Mouse (Mus musculus): ENCODE data around the gene Gm17268.

Gm17268 gene

DNA sequence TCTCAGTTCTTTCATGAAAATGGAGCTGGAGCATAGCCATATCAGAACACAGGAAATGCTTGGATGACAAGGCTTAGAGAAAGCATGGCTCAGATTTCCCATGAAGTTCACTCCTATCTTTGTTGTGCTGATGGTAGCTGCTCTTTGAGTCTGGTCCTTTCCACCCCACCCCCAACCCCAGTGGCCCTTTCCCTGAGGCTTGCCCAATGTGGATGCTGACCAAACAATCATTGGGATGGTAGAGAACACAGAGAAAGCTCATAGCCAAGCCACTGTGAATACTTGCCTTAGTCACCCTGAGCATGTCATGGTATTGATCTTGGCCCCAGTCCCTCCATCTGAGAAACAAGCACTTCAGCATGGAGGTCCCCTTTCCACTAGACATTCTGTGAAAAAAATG is 6.2 kb downstream of the Gm17268 start:
- ATAC-seq (ENCODE audit: low TSS enrichment), result no peak

DNA sequence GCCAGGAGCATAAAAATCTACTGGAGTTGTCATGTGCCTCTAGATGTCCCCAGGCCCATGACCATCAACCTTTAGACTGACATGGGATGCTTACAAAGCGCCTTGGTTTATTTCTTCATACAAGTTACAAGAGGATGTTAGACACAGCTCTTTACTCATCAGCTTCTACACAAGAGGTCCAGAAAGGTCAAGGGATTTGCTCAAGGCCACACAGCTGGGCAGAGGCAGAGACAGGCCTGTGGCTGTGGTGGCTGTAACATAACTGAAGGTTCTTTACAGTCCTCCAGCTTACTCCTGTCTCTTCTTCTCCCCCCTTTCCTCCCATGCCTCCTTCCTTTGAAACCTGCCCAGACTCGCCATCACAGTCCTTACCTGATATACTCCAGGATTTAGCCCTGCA is 8.2 kb downstream of the Gm17268 start:
- no peak for ATAC-seq (ENCODE audit: low TSS enrichment)

DNA sequence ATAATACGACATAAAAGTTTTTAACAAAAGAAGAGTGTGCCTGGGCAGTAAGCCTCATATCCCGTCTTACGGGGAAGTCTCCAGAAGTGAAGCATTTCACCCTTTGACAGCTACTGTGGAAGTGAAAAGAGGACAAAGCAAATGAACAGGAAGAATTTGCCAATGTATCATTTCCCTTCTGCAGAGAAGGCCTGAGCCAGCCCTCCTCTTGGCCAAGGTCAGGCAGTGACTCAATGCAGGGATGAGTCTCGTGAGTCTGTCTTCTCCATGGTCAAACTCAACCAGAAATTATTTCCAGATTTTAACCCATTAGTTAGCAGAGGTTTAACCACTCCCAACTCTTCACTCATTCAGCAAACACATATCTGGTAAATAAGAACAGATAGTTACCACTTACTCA is 14.6 kb downstream of the Gm17268 start:
- ATAC-seq (ENCODE audit: low TSS enrichment), result no peak

DNA sequence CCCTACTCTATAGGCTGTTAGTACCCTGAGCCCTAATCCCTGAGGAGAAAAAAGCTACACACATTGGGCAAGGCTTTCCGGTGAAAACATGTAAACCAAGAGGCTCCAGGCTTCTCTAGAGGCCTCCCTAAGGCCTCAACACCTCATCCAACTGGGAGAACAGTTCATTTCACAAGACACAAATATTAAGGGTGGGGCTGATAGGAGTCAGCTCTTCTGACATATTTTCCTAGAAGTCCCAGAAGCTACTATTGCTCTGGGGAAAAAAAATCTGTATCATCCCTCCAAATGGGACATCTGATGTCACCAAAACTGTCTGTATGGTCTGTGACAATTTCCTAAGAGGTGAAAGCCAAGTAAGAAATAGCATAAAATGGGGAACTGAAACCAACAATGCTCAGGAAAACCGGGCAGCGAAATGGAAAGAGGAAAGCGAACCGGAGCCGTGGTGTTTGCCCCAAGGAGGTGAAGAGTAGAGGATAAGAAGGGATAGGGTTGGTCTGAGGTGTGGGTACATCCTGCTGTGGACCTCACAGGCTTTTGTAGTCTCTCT is 15.8 kb downstream of the Gm17268 start:
- ATAC-seq (ENCODE audit: low TSS enrichment), result no peak

DNA sequence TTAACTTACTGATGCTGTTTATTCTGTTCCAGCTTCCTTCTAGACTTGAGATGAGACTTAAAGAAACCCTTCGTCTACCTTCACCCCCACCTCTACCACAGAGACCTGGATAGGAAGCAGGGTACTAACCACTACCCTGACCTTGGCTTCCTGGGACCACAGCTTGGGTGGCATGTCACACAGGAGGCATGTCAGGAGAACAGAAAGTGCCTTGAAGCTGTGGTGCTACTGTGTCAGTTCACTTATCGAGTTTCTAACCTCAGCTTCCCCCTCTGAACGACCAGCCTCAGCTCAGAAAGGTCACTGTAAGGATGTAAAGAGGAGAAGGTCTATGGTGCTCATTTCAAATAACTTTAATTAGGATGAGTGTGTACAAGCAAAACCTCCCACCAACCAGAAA is 17.0 kb downstream of the Gm17268 start:
- ATAC-seq (ENCODE audit: low TSS enrichment), result no peak

DNA sequence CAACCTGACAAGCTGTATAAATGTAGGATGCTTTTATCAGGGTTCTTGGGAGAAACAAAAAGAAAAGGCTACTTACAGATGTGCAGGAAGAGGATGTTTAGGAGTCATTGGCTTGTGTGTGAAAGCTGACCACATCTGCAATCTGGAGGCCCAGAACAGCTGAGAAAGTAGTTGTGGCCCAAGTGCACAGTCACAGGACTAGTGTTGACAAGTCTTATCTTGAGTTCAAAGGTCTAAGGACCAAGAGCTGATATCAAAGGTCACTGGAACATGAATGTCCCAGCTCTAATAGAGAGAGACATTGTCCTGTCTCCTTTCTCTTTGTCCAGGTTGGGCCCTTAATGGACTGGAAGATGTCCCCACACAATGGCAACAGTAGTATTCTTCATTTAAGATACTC is 18.6 kb downstream of the Gm17268 start:
- no peak for ATAC-seq (ENCODE audit: low TSS enrichment)

DNA sequence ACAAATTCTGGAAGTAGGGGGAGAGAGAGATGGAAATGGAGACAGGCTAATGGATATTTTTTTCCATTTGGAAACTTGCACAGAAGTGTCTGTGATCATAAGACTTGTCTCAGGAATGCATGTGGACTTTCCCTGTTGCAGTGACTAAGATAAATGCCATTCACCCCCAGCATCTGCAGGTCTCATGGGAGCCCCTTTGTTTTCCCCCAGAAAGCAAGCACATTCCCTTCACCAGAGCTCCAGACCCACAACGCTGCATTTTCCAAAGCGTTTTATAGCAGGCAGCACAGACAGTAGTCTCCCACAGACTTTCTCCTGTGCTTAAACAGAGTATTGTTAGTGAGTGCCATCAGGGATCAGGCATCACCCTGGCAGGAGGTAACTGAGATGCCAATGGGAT is 19.0 kb downstream of the Gm17268 start:
- no peak for ATAC-seq (ENCODE audit: low TSS enrichment)

DNA sequence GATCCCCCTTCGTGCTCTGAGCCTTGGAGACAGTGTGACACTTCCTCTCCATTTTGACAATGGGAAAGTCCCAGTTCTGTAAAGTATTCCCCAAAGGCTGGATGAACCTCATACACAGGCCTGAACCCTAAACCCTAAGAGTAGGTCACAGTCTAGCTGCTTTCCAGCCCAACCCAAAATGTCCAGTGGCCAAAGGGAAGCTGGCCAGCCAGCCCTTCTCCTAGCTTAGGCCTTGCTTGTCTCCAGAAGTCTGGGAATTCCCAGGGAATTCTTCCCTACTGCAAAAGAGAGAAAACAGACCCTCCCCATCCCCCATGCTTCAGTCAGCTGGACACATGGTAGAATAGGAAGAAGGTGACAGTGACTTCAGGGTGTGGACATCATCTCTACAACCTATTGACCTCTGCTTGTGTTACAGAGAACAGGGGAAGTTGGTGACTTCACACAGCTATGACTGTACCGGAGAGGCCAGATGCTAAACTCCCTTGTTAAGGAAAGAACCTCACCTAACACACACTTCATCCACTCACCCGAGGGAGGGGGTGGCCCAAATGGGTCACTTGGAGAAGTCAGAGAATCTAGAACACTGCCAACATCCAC is 22.1 kb downstream of the Gm17268 start:
- ATAC-seq (ENCODE audit: low TSS enrichment), result no peak

DNA sequence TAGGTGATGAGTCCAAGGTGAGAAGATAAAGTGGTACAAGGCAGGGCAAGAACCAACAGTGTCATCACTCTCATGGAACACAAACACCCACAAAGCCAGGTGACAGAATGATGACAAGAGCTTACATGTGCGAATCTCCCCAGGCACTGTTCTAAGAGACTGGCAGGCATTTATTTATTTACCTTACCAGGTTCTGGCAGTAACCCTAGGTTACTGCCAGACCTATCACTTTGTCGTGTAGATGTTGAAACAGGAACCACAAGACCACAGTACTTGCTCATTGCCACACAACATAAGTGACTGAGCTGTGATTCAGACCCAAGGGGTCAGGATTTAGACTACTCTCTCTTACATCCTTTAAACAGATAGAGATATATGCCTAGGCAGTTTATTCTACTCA is 23.3 kb downstream of the Gm17268 start:
- ATAC-seq (ENCODE audit: low TSS enrichment), result no peak

DNA sequence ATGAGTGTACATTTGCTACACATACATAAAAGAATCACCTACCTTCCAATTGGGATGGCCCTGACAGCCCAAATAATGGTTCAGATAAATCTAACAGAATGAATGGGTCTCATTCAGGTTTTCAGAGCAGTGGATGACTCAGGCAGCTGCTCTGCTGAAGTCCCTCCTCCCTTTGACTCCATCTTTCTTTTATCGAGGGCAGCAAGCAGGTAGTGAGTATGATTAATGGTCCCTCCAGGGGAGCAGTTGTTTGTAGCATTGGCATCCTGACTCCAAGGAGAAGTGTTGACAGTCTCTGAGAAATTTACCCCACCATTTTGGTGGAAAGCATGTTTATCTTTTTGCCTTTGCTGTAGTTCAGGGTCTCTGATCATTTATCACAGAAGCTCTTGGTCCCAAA is 24.6 kb downstream of the Gm17268 start:
- no peak for ATAC-seq (ENCODE audit: low TSS enrichment)

DNA sequence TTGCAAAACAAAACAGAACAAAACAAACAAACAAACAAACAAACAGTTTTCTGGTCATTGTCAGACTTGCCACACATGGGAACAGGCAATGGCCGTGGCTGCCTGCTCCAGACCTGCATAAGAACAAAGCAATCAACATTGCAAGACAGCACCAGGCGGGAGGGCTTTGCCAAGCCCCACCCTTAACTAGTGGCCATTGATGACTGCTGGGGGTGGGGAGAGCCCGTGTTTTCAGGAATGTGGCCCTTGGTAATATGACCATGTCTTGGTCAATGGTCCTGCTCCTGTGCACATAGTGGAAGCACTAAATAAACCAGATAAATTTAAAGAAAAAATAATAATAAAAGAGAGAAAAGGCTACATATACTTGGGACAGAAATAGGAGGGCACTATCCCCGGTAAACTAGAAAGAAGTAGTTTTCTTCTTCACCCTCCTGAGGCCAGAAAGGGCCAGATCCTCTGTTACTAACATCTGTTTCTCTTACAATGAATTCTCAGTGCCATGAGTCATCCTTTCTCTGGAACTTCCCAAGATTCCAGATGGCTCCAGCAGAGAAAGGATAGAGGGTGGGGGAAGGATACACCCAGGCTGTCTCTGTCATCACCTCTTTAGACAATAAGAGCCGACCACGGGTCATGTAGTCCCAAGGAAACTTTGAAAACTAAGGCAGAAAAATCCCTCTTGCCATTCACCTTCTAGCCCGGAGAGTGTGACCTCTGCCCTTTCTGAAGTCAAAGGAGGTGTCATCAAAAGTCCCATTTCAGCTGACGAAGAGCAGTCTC is 26.8 kb downstream of the Gm17268 start:
- peak; percentile 65; the same call in 1 of the 2 replicates for ATAC-seq (ENCODE audit: low TSS enrichment)

DNA sequence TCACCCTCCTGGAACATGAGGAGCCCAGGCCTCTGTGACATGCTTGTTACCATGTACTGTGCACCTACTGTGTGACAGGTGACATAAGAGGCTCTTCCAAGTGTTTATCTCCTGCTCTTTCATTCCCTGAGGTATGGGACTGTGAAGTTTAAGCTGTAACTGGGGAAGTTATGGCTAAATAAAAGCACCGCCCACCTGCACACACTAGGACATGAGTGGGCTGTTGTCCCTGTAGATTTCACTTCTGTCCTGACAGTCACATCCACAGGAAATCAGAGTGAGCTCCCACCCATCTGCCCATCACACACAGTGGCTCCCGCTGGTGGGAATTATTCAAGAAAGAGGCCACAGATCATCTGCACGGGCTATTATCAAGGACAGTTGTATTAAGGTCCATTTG is 28.2 kb downstream of the Gm17268 start:
- peak; percentile 81 for ATAC-seq (ENCODE audit: low TSS enrichment)

DNA sequence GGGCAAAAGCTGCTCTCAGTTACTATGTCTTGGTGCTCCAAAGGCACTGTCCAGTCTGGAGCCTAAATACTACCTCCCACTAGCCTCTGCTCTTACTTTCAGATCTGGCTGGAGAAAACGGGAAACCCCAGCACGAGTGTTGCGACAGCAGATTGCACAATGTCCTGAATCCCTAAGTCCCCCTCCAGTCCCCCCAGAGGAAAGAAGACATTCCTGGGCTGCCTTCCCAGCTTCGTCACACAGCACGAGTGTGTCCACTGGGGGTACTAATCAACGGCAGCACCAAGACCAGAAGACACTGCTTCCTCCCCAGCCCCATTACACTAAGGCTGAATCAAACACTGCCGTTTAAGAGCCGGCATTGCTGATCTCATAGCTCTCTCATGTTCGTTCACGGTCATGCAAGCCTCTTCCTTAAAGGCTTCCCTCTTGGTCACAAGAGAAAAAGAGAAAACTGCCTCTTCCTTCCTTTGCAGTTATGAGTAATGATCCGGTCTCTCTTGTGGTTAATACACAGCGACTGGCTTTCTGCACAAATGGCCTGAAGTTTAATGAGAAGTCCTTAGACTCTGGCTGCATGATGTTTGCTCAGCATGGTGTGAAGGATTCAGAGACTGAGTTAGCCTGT is 31.5 kb downstream of the Gm17268 start:
- ATAC-seq (ENCODE audit: low TSS enrichment), result no peak

DNA sequence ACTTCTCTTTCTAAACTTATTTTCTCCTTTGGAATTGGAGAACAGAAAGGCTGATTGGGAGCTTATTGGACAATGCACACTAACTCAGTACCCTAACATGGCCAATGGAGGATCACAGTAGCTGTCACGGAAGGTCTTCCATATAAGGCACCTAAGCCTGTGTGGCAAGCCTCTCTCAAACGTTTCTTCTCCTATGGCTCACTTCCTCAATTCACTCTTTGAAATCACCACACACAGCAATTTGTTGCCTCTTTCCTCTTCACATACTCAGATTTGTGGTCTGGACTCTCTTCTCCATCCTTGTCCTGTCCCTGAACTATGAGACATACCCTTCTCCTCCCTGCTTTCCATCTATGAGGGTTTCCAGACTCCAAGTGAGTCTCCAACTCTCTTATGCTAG is 33.6 kb downstream of the Gm17268 start:
- no peak for ATAC-seq (ENCODE audit: low TSS enrichment)

DNA sequence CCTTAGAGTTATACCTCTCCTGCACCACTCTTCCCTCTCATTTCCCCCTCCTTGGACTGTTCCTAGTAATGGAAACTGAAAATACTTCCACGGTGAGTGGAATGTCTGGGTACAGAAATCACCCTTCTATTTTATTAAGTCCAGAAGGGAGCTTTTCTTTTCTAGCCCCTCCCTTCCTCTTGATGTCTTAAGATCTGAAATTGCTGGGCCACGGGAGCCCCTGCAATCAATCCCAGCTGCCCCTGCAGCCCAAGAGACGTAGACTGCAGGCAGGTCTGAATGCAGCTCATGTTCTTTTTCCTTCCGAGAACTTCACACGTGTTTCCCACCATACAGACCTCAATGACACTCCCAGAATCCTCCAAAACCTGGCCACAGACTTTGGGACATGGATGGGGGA is 37.8 kb downstream of the Gm17268 start:
- ATAC-seq (ENCODE audit: low TSS enrichment), result no peak

DNA sequence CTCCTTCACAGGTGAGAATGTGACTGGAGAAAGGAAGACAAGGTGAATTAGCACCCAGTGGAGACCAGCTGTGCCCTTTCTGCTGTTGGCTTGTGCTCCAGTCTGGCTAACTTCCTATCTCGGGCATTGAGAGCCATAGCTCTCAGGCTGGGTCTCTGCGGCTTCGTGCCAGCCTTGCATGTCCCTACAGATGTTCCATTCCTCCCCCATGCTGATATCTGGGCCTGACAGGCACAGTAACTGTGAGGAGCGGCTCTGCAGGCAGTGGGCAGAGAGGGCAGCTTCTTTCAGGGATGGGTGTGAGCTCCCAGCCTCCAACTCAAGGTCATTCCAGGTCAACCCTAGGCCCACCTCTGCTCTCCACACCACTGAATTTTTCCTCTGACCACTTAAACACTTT is 38.9 kb downstream of the Gm17268 start:
- ATAC-seq (ENCODE audit: low TSS enrichment), result no peak

DNA sequence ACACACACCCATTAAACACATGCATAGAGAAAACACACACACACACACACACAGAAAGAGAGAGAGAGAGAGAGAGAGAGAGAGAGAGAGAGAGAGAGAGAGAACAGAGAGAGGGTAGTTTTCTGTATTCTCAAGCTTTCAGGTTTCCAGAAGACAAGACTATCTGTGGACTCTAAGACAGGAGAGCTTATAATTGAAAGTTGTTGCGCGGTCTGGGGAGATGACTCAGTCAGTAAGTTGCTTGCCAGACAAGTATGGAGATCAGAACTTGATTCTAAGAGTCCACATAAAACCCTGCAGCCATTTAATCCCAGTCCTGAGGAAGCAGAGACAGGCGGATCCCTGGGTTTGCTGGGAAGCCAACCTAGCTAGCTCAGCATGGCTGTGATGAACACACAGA is 39.7 kb downstream of the Gm17268 start:
- no peak for ATAC-seq (ENCODE audit: low TSS enrichment)

DNA sequence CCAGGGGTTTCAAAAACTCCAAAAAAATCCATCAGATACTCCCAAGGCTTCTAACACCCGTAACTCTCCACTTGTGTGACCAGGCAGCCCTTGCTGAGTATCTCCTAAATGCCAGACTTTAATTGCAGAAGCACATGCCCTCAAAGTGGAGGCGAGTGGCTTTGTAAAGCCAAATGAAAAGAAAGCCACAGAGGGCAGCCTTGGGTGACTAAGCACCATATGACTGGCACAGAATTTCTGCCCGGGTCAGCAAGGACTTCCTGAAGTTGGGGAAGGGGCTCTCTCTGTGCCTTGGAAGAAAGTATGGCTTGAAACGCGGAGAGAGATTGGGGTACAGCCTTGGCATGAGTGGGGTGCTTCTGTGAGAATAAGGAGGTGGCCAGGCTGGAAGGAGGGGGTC is 41.3 kb downstream of the Gm17268 start:
- ATAC-seq (ENCODE audit: low TSS enrichment), result no peak

DNA sequence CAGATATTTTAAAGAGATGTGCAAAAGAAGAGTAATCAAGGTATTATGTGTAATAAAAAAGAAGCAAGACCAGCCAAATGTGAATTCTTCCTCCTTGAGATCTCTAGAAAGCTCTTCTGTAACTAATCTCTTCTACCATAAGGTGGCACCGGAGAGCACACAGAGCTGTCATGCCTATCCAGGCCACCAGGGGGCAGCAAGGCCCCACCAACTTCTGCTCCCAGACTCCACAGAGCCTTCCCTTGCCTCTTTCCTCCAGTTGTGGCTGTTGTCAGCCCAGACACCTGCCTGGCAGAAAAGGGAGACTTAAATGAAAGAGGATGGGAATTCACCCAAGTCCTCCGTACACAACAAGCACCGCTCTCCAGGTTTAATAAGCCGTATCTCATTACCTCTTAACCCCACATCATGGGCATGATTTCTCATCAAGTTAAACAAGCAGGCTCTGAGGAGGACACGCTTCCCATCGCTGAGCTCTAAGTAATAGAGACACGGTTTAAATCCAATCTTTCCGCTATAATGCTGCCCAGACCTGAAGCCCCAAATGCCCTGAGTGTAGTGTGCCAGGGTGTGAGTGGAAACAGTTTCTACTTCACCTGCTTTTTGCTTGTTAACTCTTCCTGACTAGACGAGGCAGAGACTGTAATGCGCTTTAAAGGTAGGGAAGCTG is 42.1 kb downstream of the Gm17268 start:
- peak; percentile 81 for ATAC-seq (ENCODE audit: low TSS enrichment)

DNA sequence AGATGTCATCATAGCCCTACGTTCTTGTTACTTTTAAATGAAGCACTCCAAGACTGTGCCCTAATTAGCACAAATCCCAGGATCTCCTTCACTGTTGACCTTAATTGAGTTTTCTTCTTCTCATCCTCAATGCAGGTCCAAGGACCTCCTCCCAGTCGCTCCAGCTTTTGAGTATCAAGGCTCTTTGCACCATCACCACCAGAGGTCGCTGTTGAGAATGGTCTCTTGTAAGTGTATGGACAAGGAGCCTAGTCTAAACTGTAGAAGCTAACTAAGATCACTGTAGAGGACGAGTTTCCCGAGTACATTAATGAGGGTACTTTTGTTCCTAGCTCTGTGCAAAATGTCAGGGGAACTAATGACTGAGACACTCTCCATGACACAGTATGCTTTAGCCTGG is 55.2 kb downstream of the Gm17268 start:
- ATAC-seq (ENCODE audit: low TSS enrichment), result peak; percentile 83

DNA sequence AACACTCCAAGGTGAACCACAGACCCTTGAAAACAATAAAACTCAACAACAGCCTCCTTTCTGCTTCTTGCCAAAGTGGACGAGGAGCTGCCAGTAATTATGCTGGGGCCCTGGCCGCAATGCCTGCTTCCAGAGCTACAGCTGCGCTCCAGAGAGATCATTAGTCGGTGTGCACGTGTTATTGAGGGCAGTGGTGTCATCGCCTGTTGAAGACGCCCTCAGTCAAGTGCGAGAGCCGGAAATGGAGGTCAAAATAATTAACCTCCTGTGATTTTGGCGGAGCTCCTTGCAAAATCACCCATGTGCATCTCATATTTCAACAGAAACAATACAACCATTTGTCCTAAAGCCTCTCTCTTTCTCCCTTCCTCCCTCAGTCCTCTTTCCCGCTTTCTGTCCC is 56.2 kb downstream of the Gm17268 start:
- ATAC-seq (ENCODE audit: low TSS enrichment), result no peak

Measured in frontal cortex, adult (tissue).